Mouse (Mus musculus) A20 (cell line): ENCODE measurements around the gene Slc1a1.

ENCODE experiments used
- DNase-seq: peaks from one replicate; pipeline ENCODE4 v3.0.0-alpha.2; 2011; ENCODE audit warnings: low read depth, low spot score

The Slc1a1 gene

DNA sequence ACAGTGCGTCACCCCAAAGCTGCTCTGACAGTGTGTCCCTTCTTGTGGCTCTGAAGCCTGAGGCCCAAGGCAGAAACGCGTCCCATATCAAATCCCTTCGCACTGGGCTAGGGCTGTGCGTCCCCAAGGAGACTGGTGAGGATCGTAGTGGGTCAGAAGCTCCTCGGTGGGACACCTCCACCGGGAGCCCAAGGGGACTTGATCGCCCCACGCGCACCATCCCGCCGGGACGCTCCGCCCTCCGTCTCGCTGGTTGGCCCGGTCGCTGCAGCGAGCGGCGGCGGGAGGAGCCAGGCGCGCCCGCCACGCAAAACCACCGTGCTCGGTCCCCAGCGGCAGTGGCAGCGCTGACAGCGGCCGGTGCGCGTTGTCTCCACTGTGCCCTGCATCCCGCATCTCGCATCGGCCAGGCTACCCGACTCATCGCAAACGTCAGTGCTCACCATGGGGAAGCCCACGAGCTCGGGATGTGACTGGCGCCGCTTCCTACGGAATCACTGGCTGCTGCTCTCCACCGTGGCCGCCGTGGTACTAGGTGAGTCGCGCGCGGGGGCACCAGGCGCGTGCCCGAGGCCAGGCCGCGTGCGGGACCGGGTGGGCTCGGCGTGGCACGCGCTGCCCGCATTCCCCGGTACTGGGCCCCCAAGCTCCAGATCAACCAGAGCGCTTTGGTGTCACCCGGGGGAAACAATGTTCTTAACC, at the start of gene Slc1a1:
Slc1a1 (plus strand) TSS at position 252 of the 702 bp plus-strand sequence.
- no peak for DNase-seq

GRCm38 (mm10) chr19:28790196-28790595, 44.7 kb upstream of the Slc1a1 start:
- no peak for DNase-seq

DNA sequence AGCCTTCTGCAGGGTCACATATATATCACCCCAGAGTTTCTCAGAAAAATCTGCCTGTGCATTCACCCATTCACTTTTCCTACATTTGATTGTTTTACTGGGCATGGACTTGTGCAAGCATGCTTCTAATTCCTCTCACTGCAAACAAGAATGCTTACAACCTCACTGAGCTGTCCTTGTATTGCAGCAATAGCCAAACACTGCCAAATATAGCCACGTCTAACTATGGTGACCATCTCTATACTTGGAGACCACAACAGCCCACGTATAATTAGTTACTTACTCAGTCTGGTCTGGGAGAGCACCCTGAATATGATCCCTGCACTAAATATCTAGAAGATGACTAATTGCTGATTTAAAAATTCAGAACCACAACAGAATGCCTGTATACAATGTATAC, 41.5 kb upstream of the Slc1a1 start:
- no peak for DNase-seq

DNA sequence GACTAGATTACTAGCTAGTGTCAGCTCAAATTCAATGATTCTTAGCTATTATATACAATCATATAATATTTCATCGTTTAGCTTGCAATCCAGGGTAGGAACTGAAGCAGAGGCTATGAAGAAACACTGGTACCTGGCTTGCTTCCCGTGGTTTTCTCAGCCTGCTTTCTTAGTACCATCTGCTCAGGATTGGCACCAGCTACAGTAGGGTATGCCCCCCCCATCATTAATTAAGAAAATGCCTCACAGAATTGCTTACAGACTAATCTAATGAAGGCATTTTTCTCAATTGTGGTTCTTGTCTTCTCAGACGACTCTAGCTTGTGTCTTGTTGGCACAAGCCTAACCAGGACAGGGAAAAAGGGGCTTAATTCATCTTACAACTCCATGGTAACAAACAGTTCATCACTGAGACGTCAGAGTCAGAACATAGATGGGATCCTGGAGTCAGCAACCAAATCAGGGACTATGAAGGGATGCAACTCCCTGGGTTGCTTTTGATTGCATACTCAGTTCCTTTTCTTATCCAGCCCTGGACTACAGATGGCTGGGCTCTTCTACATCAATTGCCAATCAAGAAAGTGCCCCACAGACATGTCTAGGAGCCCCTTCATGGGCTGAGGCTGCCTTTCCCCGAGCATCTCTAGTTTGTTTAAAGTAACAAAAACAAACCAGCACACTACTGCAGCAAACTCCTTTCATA, 38.6 kb upstream of the Slc1a1 start:
- no peak for DNase-seq

- DNase-seq, result no peak
Measured at GRCm38 (mm10) chr19:28796966-28797365, 37.9 kb upstream of the Slc1a1 start.

- no peak for DNase-seq
Measured at GRCm38 (mm10) chr19:28797611-28798010, 37.2 kb upstream of the Slc1a1 start.

DNA sequence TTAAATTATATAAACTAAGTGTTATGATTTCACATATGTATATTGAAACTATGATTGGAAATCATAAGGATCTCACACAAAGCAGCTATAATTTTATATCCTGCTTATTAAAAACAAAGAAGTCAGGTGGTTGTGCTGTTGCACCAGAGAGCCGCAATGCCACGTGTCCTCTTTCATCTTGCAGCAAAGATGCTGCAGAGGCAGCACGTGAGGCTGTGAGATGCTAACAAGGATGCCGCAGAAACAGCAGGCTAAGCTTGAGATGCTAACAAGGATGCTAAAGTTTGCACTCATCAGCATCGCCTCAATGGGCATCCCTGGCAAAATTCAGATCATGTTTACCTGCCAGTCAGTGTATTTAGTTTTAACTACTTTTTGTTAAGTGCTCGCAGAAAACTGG, 34.4 kb upstream of the Slc1a1 start:
- DNase-seq, result no peak

DNA sequence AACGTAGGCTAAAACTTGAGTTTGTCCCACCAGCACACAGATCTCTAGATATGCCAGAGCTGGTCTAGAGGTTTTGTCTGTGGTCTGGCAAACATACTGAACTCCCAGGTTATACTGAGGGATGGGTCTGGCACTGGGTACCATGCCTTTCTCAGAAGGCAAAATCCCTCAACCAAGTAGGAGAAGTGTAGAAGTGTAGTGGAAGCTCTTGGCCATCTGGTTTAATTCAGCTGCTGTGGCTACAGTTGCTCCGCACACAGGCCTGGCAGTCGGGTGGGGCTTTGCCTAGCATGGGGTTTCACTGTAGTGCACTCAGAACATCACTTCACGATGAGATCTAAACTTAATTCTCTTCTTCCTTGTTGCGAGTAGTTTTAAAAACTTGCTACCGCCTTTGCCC, 28.6 kb upstream of the Slc1a1 start:
- DNase-seq, result no peak

- DNase-seq, result no peak
Measured at GRCm38 (mm10) chr19:28806821-28807496, 27.9 kb upstream of the Slc1a1 start.

- no peak for DNase-seq
Measured at GRCm38 (mm10) chr19:28807497-28807871, 27.4 kb upstream of the Slc1a1 start.

DNA sequence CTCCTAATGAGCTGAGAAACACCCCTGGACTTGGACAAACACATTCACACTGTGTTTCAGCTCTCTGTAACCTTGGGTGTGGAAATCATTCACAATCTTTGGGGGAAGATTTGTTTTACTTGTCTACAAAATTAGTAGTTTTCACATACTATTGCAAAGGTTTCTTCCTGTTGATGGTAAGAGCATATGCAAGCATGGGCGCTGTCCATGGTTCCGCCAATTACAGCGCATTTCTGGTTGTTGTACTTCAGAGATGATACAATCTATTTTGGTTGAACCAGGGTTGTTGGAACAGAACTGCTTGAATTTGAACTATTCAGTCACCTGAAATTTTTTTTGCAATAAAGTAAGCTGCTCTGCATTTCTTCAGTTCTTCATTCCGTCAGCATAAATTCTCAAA, 16.6 kb upstream of the Slc1a1 start:
- DNase-seq, result no peak

GRCm38 (mm10) chr19:28827697-28828328, 7.0 kb upstream of the Slc1a1 start:
- DNase-seq, result no peak

GRCm38 (mm10) chr19:28831324-28831723, 3.5 kb upstream of the Slc1a1 start:
- DNase-seq, result no peak

DNA sequence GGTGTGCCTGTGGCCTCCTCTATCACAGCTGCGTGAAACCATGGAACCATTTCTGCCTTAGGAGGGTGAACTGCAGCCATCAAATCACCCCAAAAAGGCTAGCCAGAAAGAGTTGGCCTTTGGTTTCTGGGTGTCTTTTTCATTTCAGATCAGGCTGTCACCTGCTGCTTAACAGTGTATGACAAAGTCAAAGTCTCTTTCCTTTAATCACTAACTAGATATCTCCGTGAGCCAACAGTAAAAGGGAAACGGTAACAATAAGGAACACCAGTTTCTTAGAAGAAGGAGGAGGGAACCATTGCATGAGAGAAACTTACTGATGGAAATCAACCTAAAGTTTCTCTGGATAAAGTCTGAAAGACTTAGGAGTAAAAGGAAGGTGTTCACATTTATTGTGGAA, 2.2 kb upstream of the Slc1a1 start:
- DNase-seq, result no peak

DNA sequence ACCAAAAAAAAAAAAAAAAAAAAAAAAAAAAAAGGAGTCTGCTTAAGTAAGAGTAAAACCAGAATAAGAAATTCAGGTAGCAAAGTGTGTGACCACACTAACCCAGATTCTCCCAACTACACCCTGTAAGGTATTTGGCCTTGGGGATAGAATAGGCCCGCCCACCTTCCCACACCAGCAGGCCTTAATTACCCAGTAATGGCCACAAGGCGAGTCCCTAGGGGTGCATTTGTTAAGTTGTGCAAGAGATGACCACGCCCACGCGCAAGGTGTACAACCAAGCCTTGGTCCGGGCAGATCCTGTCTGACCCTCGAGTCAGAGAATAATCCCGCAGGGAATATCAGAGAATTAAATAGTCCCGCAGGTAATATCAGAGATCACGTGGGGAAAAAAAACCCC, 461 bp upstream of the Slc1a1 start:
- DNase-seq, result no peak

DNA sequence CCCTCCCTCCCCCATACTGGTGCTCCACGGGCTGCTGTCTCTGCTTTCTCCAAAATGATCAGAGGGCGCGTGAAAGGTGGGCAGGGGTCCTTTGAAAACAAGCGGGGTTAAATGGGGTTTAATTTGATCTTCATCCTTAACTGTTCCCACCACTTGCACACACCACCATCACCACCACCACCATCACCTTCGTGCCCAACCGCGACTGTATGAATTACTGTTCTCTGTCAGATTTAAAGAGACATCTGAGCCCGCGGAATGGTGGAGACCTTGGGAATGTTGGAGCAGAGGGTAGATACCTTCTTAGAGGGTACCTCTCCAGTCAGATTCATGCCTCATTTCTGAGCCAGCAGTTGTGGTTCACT, 633 bp downstream of the Slc1a1 start:
- no peak for DNase-seq

- no peak for DNase-seq
Measured at GRCm38 (mm10) chr19:28836116-28836515, 1.3 kb downstream of the Slc1a1 start.

- DNase-seq, result no peak
Measured at GRCm38 (mm10) chr19:28836651-28837410, 2.0 kb downstream of the Slc1a1 start.

- no peak for DNase-seq
Measured at GRCm38 (mm10) chr19:28838796-28839195, 3.9 kb downstream of the Slc1a1 start.

DNA sequence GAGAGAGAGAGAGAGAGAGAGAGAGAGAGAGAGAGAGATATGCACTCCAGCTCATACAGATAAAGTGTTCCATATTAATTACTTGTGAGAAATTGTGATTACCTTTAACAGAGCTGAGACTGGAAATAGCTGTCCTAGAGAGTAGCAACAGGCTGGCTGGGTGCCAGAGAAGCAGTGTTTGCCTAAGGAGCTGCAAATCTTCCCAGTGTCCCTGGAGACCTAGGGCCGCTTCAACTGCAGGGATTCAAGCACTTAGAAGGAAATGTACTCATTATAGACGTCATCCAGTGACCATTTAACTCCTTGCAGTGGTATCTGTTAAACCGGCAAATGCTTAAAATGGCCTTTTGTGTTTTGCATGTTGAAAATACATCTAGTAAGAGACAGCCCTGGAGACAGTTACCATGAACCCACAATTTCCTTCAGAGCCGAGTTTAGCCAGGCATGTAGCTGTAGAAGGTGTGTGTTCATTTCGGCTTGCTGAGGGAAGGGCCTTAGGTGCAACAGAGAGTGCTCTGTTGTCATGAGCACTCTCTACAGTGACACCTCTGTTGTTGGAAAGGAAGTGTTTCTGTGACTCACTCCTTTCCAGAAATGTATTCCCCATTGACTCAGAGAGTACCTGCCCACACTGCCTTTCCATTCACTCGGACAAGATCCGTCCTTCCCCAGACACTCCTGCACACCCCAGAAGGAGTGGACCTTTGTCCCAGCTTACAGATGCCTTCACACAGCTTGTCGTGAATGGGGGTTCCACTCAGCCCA, 10.3 kb downstream of the Slc1a1 start:
- DNase-seq, result no peak

DNA sequence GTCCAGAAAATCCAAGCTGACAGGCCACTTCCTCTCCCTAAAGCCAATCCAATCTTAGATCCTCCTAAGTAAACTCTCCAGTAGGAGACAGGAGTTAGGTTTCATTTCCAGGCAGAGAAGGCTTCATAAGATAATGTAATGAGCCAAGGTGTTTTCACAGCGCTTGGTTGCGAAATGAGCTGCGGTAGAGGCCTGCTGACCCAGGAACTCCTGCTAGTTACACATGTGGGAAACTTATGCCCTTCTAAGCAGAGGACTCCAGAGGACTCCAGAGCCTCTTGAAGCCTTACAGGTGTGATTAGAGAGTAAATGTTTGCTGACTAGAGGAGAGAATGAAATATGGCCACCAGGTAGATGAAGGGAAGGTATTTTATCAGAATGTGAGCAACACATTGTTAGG, 15.7 kb downstream of the Slc1a1 start:
- DNase-seq, result no peak
